Mouse (Mus musculus) bone marrow, adult 2 months (tissue): Measurements from ENCODE around the gene Tor4a. TPM values are rescaled to one million over a fixed set of nuclear protein-coding genes. Genes with fewer than 3 reads are reported as not detected.
A peak's percentile ranks its signal among the peaks of the same experiment; 100 is the strongest.

Experiments used
- H3K27ac ChIP-seq: fragments of 200-500 bp; 2 replicates; pipeline ENCODE4 v1.5.1; 2012; ENCODE audit warnings: low read depth, mild to moderate bottlenecking, control low read depth, inconsistent platforms, low read length; ENCODE audit not compliant: control insufficient read depth, poor library complexity, insufficient read depth
- H3K4me1 ChIP-seq: fragments of 200-500 bp; 2 replicates; pipeline ENCODE4 v1.6.1; 2011; ENCODE audit warnings: low read length; ENCODE audit not compliant: control insufficient read depth, insufficient read depth
- H3K4me3 ChIP-seq: fragments of 200-500 bp; replicated peaks from 2 replicates; pipeline ENCODE3; 2011; ENCODE audit warnings: mild to moderate bottlenecking, low read depth, low read length, control low read depth; ENCODE audit not compliant: control insufficient read depth
- CTCF ChIP-seq: fragments of 200-500 bp; IDR thresholded peaks from 2 replicates; pipeline ENCODE4 v1.5.1; 2011; ENCODE audit warnings: low read length, control low read depth; ENCODE audit not compliant: control insufficient read depth, insufficient read depth
- POLR2A ChIP-seq: fragments of 200-500 bp; IDR thresholded peaks from 2 replicates; pipeline ENCODE4 v1.6.1; 2011; ENCODE audit warnings: low read depth, mild to moderate bottlenecking, control low read depth, low read length, borderline replicate concordance; ENCODE audit not compliant: control insufficient read depth
- WGBS: fragments of 180-500 bp; shearing (Covaris S2); methylation state at CpG from one replicate; pipeline ENCODE4 v1.1.7; 2018; 5-methylcytosine and 5-hydroxymethylcytosine counted together
- polyA plus RNA-seq: library from polyadenylated mRNA; stranded (reverse); fragments of >200 nt; gene quantifications from 2 replicates; pipeline ENCODE4 v1.2.4, GENCODE M21; 2011; ENCODE audit warnings: low replicate concordance; ENCODE audit not compliant: missing spikeins, insufficient read depth, insufficient read length

Tor4a gene
- polyA plus RNA-seq, 1 experiment = 8.9 TPM

- H3K27ac ChIP-seq = no peak overlapping the region
- H3K4me1 ChIP-seq = peaks cover 3% of the 10 kb centered on the region; the same call in 1 of the 2 replicates
- TF ChIP-seq CTCF (no peak), POLR2A (no peak)
- WGBS = 96% methylated on average over 4 of the region's 4 CpGs
- H3K4me3 ChIP-seq = no peak overlapping the region
Measured at GRCm38 (mm10) chr2:25173821-25174220, 22.9 kb downstream of the Tor4a start.

- 28% methylated on average over 8 of the region's 8 CpGs for WGBS
- Histone ChIP-seq H3K4me1 (peaks cover 3% of the 10 kb centered on the region; the same call in 1 of the 2 replicates), H3K27ac (no peak overlapping the region), H3K4me3 (no peak overlapping the region)
- no peak for TF ChIP-seq POLR2A
- no peak for TF ChIP-seq CTCF
Measured at GRCm38 (mm10) chr2:25172629-25173028, 24.1 kb downstream of the Tor4a start.

GRCm38 (mm10) chr2:25171769-25172153 lies 24.9 kb downstream of the Tor4a start:
- Histone ChIP-seq H3K4me3 (no peak overlapping the region), H3K27ac (no peak overlapping the region), H3K4me1 (peaks cover 3% of the 10 kb centered on the region; the same call in 1 of the 2 replicates)
- TF ChIP-seq CTCF (no peak), POLR2A (no peak)
- WGBS = 68% methylated on average over 1 of the region's 1 CpGs

- peaks cover 3% of the 10 kb centered on the region; the same call in 1 of the 2 replicates for H3K4me1 ChIP-seq
Measured at GRCm38 (mm10) chr2:25171101-25171768, 25.5 kb downstream of the Tor4a start.

GRCm38 (mm10) chr2:25170326-25171100 lies 26.2 kb downstream of the Tor4a start:
- peaks cover 3% of the 10 kb centered on the region; the same call in 1 of the 2 replicates for H3K4me1 ChIP-seq
- no peak overlapping the region for H3K4me3 ChIP-seq
- no peak overlapping the region for H3K27ac ChIP-seq
- no peak for TF ChIP-seq CTCF
- no peak for TF ChIP-seq POLR2A
- 46% methylated on average over 10 of the region's 10 CpGs for WGBS

More at GRCm38 (mm10) chr2:25171101-25171768, 25.5 kb downstream of the Tor4a start:
- 89% methylated on average over 6 of the region's 6 CpGs for WGBS
- H3K4me3 ChIP-seq = no peak overlapping the region
- no peak overlapping the region for H3K27ac ChIP-seq
- TF ChIP-seq POLR2A (no peak), CTCF (no peak)

- no peak overlapping the region for H3K27ac ChIP-seq
- TF ChIP-seq POLR2A (no peak), CTCF (no peak)
- H3K4me3 ChIP-seq = no peak overlapping the region
- WGBS = 61% methylated on average over 5 of the region's 5 CpGs
- H3K4me1 ChIP-seq = peaks cover 2% of the 10 kb centered on the region; the same call in 1 of the 2 replicates
Measured at GRCm38 (mm10) chr2:25169778-25170177, 26.9 kb downstream of the Tor4a start.

GRCm38 (mm10) chr2:25168665-25168978 lies 28.1 kb downstream of the Tor4a start:
- no peak for TF ChIP-seq POLR2A
- TF ChIP-seq CTCF = no peak
- Histone ChIP-seq H3K4me3 (no peak overlapping the region), H3K27ac (no peak overlapping the region), H3K4me1 (peaks cover 1% of the 10 kb centered on the region; the same call in 1 of the 2 replicates)
- WGBS = 45% methylated on average over 2 of the region's 2 CpGs

GRCm38 (mm10) chr2:25167919-25168664 lies 28.6 kb downstream of the Tor4a start:
- peak; percentile 13; the same call in 1 of the 2 replicates for TF ChIP-seq POLR2A
- TF ChIP-seq CTCF = no peak
- no peak overlapping the region; the same call in 1 of the 2 replicates for H3K27ac ChIP-seq
- H3K4me1 ChIP-seq = peaks cover 1% of the 10 kb centered on the region; the same call in 1 of the 2 replicates
- 7% methylated on average over 40 of the region's 41 CpGs for WGBS
- no peak overlapping the region for H3K4me3 ChIP-seq
